Mouse (Mus musculus) hindbrain, postnatal 0 days (tissue): ENCODE results near the gene Baiap2. TPM values are rescaled to one million over a fixed set of nuclear protein-coding genes. Genes with fewer than 3 reads are reported as not detected.
A peak's percentile ranks its signal among the peaks of the same experiment; 100 is the strongest.

Experiments
- ATAC-seq: fragments of 200-750 bp; cut with Nextera tagmentation; 2 replicates; pipeline ENCODE4 v1.8.0; 2017; ENCODE audit warnings: mild to moderate bottlenecking, moderate TSS enrichment, moderate library complexity
- DNase-seq: peaks from one replicate; pipeline ENCODE4 v3.0.0-alpha.2; 2015; ENCODE audit warnings: low spot score
- H3K27ac ChIP-seq: fragments of 300-500 bp; sonication (generic); 2 replicates; pipeline ENCODE4 v1.5.1; 2014; ENCODE audit warnings: mild to moderate bottlenecking
- H3K27me3 ChIP-seq: fragments of 300-500 bp; sonication (generic); 2 replicates; pipeline ENCODE4 v1.6.1; 2014; ENCODE audit warnings: low read length, mixed read lengths; ENCODE audit not compliant: insufficient read depth
- H3K36me3 ChIP-seq: fragments of 300-500 bp; sonication (generic); 2 replicates; pipeline ENCODE4 v1.6.1; 2014; ENCODE audit warnings: low read length, mixed read lengths; ENCODE audit not compliant: insufficient read depth
- H3K4me1 ChIP-seq: fragments of 300-500 bp; sonication (generic); 2 replicates; pipeline ENCODE4 v1.6.1; 2014; ENCODE audit warnings: antibody characterized with exemption, low read length, mixed read lengths; ENCODE audit not compliant: insufficient read depth
- H3K4me2 ChIP-seq: fragments of 300-500 bp; sonication (generic); 2 replicates; pipeline ENCODE4 v1.6.1; 2014; ENCODE audit warnings: low read depth, mild to moderate bottlenecking, low read length, moderate library complexity, mixed read lengths
- H3K4me3 ChIP-seq: fragments of 300-500 bp; sonication (generic); 2 replicates; pipeline ENCODE4 v1.5.1; 2014; ENCODE audit warnings: low read length
- H3K9ac ChIP-seq: fragments of 300-500 bp; sonication (generic); replicated peaks from 2 replicates; pipeline ENCODE4 v1.6.1; 2014; ENCODE audit warnings: mild to moderate bottlenecking, low read length, moderate library complexity, mixed read lengths
- H3K9me3 ChIP-seq: fragments of 300-500 bp; sonication (generic); 2 replicates; pipeline ENCODE4 v1.6.1; 2016; ENCODE audit warnings: low read length, mixed read lengths
- CTCF ChIP-seq: IDR thresholded peaks from 2 replicates; pipeline ENCODE4 v1.5.1; 2016; ENCODE audit warnings: antibody characterized with exemption, control low read depth, low read depth
- WGBS: fragments of 180-500 bp; shearing (Covaris S2); extraction: QIAGEN DNeasy Blood & Tissue Kit; methylation state at CpG from one replicate; pipeline ENCODE4 v1.1.7; 2014; 5-methylcytosine and 5-hydroxymethylcytosine counted together
- polyA plus RNA-seq: library from polyadenylated mRNA; unstranded; fragments of >200 nt; fragmentation: Nextera tagmentation; extraction: Ambion mirVana; gene quantifications from 2 replicates; pipeline ENCODE4 v1.2.1, GENCODE M21; 2015
- total RNA-seq: library from RNA; depleted of rRNA; stranded (reverse); fragments of >200 nt; gene quantifications from 2 replicates; pipeline ENCODE4 v1.2.3, GENCODE M21; 2014

The Baiap2 gene
- total and polyA plus RNA-seq, 2 experiments from 2014 or later, result 30.8 to 62.4 TPM

GRCm38 (mm10) chr11:119913291-119913934 is 29.1 kb upstream of the Baiap2 start, which contains the start of gene Chmp6:
Chmp6 (plus strand) TSS chr11:119913441.
- Histone ChIP-seq H3K9me3 (no peaks in the 10 kb centered on the region), H3K4me2 (peak within 1 kb of the TSS; percentile 82), H3K4me1 (peaks cover 15% of the 10 kb centered on the region), H3K27me3 (no peaks in the 10 kb centered on the region), H3K36me3 (peaks cover 16% of the 10 kb centered on the region), H3K27ac (peak within 1 kb of the TSS; percentile 82), H3K4me3 (peak within 1 kb of the TSS; percentile 89), H3K9ac (peak within 1 kb of the TSS; percentile 95)
- TF ChIP-seq CTCF, result no peak; the same call in 1 of the 2 replicates
- WGBS, result under 1% methylated on average over 48 of the region's 48 CpGs
- ATAC-seq (peak; percentile 81), DNase-seq (peak; percentile 91)

- ATAC-seq, result peak; percentile 43
- no peak for TF ChIP-seq CTCF
- WGBS, result under 1% methylated on average over 26 of the region's 26 CpGs
Measured at GRCm38 (mm10) chr11:119913935-119914314, 28.6 kb upstream of the Baiap2 start.

GRCm38 (mm10) chr11:119914381-119914780 is 28.2 kb upstream of the Baiap2 start:
- peak overlapping the region; percentile 82; the same call in 1 of the 2 replicates for H3K27ac ChIP-seq
- 24% methylated on average over 4 of the region's 4 CpGs for WGBS
- ATAC-seq, result no peak

More at GRCm38 (mm10) chr11:119913935-119914314, 28.6 kb upstream of the Baiap2 start:
- Histone ChIP-seq H3K9me3 (no peaks in the 10 kb centered on the region), H3K4me3 (peak overlapping the region; percentile 89), H3K27ac (peak overlapping the region; percentile 82), H3K4me1 (peaks cover 15% of the 10 kb centered on the region), H3K36me3 (peaks cover 21% of the 10 kb centered on the region), H3K4me2 (peak overlapping the region; percentile 82), H3K9ac (peak overlapping the region; percentile 95), H3K27me3 (no peaks in the 10 kb centered on the region)
- peak; percentile 38 for DNase-seq

DNA sequence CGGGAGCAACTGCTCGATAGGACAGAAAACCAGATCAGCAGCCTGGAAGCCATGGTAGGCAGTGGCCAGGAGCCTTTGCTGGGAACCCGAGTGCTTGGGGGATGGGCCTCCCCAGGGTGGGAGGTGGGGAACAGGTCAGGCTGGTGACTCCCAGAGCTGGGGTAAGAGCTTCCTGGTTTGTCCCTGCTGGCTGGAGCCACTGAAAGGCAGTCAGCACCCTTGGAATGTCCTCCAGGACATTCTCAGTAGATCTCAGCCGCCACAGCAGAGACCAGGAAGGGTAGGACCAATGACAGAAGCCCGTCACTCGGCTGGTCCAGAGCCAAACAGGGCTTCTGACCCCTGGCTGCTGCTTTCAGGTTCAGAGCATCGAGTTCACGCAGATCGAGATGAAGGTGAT is 26.9 kb upstream of the Baiap2 start:
- no peak for TF ChIP-seq CTCF
- H3K36me3 ChIP-seq, result peaks cover 27% of the 10 kb centered on the region
- ATAC-seq (no peak), DNase-seq (no peak)
- H3K9ac ChIP-seq, result no peak overlapping the region
- H3K4me2 ChIP-seq, result no peak overlapping the region
- H3K27ac ChIP-seq, result no peak overlapping the region
- WGBS, result 85% methylated on average over 9 of the region's 9 CpGs
- peaks cover 15% of the 10 kb centered on the region for H3K4me1 ChIP-seq
- no peaks in the 10 kb centered on the region for H3K27me3 ChIP-seq
- H3K4me3 ChIP-seq, result no peak overlapping the region
- H3K9me3 ChIP-seq, result no peaks in the 10 kb centered on the region

More at GRCm38 (mm10) chr11:119914381-119914780, 28.2 kb upstream of the Baiap2 start:
- no peak for TF ChIP-seq CTCF
- DNase-seq, result no peak
- Histone ChIP-seq H3K36me3 (peaks cover 26% of the 10 kb centered on the region), H3K9ac (peak overlapping the region; percentile 95), H3K4me1 (peaks cover 15% of the 10 kb centered on the region), H3K27me3 (no peaks in the 10 kb centered on the region), H3K4me2 (peak overlapping the region; percentile 82), H3K9me3 (no peaks in the 10 kb centered on the region), H3K4me3 (peak overlapping the region; percentile 89)

DNA sequence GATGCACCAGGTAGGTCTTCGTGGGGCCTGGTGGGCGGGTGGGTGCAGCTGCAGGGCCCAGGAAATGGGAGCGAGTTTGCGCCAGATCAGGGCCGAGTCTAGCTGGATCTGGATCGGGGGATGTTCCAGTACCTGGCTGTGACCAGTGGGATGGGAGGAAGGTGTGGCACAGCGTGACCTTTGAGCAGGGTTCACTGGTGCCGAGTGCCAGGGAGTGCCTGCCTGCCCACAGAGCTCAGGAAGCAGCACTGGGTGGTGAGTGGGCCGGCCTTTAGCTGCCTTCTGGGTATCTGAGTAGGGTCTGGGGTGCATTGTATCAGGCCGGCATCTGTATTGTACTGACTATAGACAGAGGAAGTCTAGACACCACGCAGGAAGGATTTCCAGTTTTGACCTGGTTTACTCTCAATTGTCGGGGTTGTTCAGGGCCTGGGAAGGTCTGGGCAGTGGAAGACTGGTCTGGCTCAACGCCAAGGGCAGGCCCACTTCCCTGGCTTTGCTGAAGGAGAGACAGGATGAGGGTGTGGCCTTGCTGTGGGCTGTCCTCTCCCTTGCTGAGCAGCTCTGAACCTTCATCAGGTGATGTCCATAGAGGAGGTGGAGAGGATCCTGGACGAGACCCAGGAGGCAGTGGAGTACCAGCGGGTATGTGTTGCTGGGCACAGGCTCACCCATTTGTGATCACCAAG is 26.3 kb upstream of the Baiap2 start:
- Histone ChIP-seq H3K36me3 (peaks cover 27% of the 10 kb centered on the region), H3K4me1 (peaks cover 15% of the 10 kb centered on the region), H3K4me3 (no peak overlapping the region), H3K27me3 (no peaks in the 10 kb centered on the region), H3K9me3 (no peaks in the 10 kb centered on the region), H3K9ac (no peak overlapping the region), H3K4me2 (no peak overlapping the region), H3K27ac (no peak overlapping the region)
- ATAC-seq (no peak), DNase-seq (no peak)
- no peak for TF ChIP-seq CTCF
- 83% methylated on average over 15 of the region's 15 CpGs for WGBS

- no peak overlapping the region for H3K4me2 ChIP-seq
- no peak overlapping the region for H3K27ac ChIP-seq
- 91% methylated on average over 21 of the region's 21 CpGs for WGBS
- H3K9ac ChIP-seq, result no peak overlapping the region
- DNase-seq (no peak), ATAC-seq (no peak)
- H3K36me3 ChIP-seq, result peaks cover 27% of the 10 kb centered on the region
- TF ChIP-seq CTCF, result no peak
- no peak overlapping the region for H3K4me3 ChIP-seq
- H3K4me1 ChIP-seq, result peaks cover 15% of the 10 kb centered on the region
- no peaks in the 10 kb centered on the region for H3K27me3 ChIP-seq
- no peaks in the 10 kb centered on the region for H3K9me3 ChIP-seq
Measured at GRCm38 (mm10) chr11:119916834-119917469, 25.6 kb upstream of the Baiap2 start.
